Mouse (Mus musculus) central nervous system, embryonic 11.5 days (tissue): ENCODE results near the gene Scd4. TPM values are rescaled to one million over a fixed set of nuclear protein-coding genes. Genes with fewer than 3 reads are reported as not detected.

Source experiments
- polyA plus RNA-seq: library from polyadenylated mRNA; depleted of rRNA; stranded (reverse); fragments of >200 nt; gene quantifications from 2 replicates; pipeline ENCODE4 v1.2.3, GENCODE M21; 2012; rRNA removed

Gene Scd4
- polyA plus RNA-seq = 0.13 and 0.30 TPM in 2 replicates

DNA sequence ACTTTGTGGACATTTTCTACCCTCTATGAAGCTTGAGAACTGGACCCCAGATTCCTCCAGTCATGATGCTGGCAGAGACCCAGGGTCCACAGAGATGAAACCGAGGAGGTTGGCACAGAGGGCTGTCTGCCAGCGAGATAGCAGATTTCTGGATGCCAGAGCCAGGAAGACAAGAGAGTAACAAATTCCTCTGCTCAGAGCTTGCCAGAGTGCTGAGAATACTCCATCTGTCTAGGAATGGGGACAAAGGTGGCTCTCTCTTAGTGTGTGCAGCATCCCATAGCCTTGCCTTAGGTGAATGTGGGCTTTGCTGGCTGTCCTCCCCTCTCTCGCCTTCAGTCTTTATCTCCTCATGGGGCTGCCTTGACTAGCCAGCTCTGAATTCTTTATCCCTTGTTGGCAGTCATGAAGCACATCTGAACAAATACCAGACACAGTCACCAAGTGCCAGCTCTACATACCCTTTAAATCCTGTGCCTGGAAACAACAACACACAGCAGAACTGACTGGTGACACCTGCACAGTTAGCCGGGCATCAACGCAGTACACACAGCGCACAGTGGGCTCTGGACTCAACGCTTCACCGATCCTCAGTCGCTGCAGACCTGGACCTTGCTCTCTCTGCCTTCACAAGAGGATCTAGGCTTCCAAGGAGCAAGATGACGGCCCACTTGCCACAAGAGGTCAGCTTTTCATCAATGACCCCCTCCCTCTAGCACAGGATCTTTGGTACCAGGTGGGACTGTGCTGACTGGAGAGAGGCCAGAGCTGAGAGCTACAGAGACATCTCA lies at the start of gene Scd4:
Gene Scd4, plus strand, starts transcription at position 260 of the 791 bp plus-strand sequence.

DNA sequence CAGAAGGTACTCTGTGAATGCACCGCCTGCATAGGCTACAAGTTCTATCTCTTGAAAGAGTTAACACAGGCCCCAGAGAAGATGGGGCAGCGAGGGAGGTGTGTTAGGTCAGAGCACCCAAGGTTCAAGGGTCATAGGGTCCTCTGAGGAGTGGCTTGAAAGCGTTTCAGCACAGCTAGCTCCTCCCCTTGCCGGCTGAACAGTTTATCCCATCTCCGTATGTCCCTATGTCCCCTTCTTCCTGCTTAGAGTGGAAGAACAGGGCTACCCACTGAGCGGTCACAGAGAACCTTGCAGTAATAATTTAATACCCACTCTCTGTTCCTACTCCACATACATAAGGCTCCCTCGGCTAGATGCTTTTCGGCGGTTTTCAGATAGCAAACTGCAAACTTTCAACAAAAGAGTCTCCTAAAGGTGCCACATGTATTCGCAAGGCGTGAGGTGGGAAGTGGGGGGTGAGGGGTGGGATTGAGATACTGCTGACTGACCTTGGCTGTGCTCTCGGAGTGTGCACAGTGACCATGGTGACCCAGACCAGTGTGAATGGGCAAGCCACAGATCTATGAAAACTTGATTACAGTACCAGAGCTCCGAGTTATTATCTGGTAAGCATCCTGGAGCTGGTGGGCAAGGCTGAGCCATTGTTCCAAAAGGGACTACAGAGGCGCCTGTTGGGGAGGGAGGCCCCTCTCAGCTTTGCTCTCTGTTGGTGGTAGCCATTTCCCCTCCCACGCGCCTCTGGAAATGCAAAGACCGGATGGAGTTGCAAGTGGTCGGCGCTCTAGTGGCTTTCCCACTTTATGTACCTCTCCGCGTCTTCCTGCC lies 39.7 kb upstream of the Scd4 start, which contains the start of gene Scd2:
Gene Scd2, plus strand, starts transcription at position 734 of the 828 bp plus-strand sequence.

Other genes with a start within 250 kb of the Scd4 start
- 85.1 and 102 TPM in 2 replicates for gene Chuk, start 225.6 kb upstream of the Scd4 start, polyA plus RNA-seq
- gene Cwf19l1, start 197.2 kb upstream of the Scd4 start, polyA plus RNA-seq = 26.6 and 31.4 TPM in 2 replicates
- 86.4 and 96.2 TPM in 2 replicates for gene Bloc1s2, start 186.6 kb upstream of the Scd4 start, polyA plus RNA-seq
- gene Pkd2l1, start 140.7 kb upstream of the Scd4 start, polyA plus RNA-seq = 0.13 and 0.37 TPM in 2 replicates
- gene Scd3, start 129.8 kb upstream of the Scd4 start, polyA plus RNA-seq = 0.28 and 0.50 TPM in 2 replicates
- gene Scd2, start 39.4 kb upstream of the Scd4 start, polyA plus RNA-seq = 314 and 359 TPM in 2 replicates
- 17.0 and 23.0 TPM in 2 replicates for gene Scd1, start 74.8 kb downstream of the Scd4 start, polyA plus RNA-seq
- gene Wnt8b, start 160.4 kb downstream of the Scd4 start, polyA plus RNA-seq = 12.1 and 21.9 TPM in 2 replicates
- gene Sec31b, start 212.8 kb downstream of the Scd4 start, polyA plus RNA-seq = 0.63 and 0.66 TPM in 2 replicates
- gene Gm20538, start 219.7 kb downstream of the Scd4 start, polyA plus RNA-seq = not detected in 2 replicates
- gene Ndufb8, start 222.3 kb downstream of the Scd4 start, polyA plus RNA-seq = 226 and 346 TPM in 2 replicates
- gene Hif1an, start 229.8 kb downstream of the Scd4 start, polyA plus RNA-seq = 30.5 and 32.0 TPM in 2 replicates